Mouse (Mus musculus): ENCODE measurements around the gene Txnrd2. TPM values are rescaled to one million over a fixed set of nuclear protein-coding genes. Genes with fewer than 3 reads are reported as not detected.

Txnrd2 gene
- polyA plus RNA-seq, 1 experiment from 2014 or later: 18.2 TPM

GRCm38 (mm10) chr16:18407912-18408311 lies 18.3 kb upstream of the Txnrd2 start:
- H3K4me3 ChIP-seq (replicated peaks): no peak overlapping the region
- H3K27ac ChIP-seq (replicated peaks): peak overlapping the region; percentile 6; the same call in 1 of the 2 replicates
- 67% methylated on average over 7 of the region's 7 CpGs for WGBS
- peaks cover 12% of the 10 kb centered on the region for H3K4me1 ChIP-seq
- no peak overlapping the region for H3K9ac ChIP-seq
- no peaks in the 10 kb centered on the region for H3K27me3 ChIP-seq
- ATAC-seq (ENCODE audit: insufficient number of reproducible peaks, low FRiP score, low TSS enrichment, low read depth): no peak
- no peaks in the 10 kb centered on the region for H3K9me3 ChIP-seq (replicated peaks)
- peaks cover 57% of the 10 kb centered on the region for H3K36me3 ChIP-seq
- no peak overlapping the region for H3K4me2 ChIP-seq (replicated peaks)

- H3K4me3 ChIP-seq (replicated peaks): no peak overlapping the region
- no peaks in the 10 kb centered on the region for H3K27me3 ChIP-seq
- peaks cover 12% of the 10 kb centered on the region for H3K4me1 ChIP-seq
- H3K4me2 ChIP-seq (replicated peaks): no peak overlapping the region
- WGBS: 61% methylated on average over 4 of the region's 4 CpGs
- no peak for ATAC-seq (ENCODE audit: insufficient number of reproducible peaks, low FRiP score, low TSS enrichment, low read depth)
- H3K9me3 ChIP-seq (replicated peaks): no peaks in the 10 kb centered on the region
- H3K27ac ChIP-seq (replicated peaks): no peak overlapping the region
- no peak overlapping the region for H3K9ac ChIP-seq
- H3K36me3 ChIP-seq: peaks cover 46% of the 10 kb centered on the region
Observed at GRCm38 (mm10) chr16:18409776-18410175, 16.4 kb upstream of the Txnrd2 start.

GRCm38 (mm10) chr16:18410418-18410817 lies 15.8 kb upstream of the Txnrd2 start:
- no peak overlapping the region for H3K4me3 ChIP-seq (replicated peaks)
- H3K9me3 ChIP-seq (replicated peaks): no peaks in the 10 kb centered on the region
- H3K4me1 ChIP-seq: peaks cover 12% of the 10 kb centered on the region
- no peak overlapping the region for H3K9ac ChIP-seq
- no peak for ATAC-seq (ENCODE audit: insufficient number of reproducible peaks, low FRiP score, low TSS enrichment, low read depth)
- peaks cover 41% of the 10 kb centered on the region for H3K36me3 ChIP-seq
- H3K27me3 ChIP-seq: no peaks in the 10 kb centered on the region
- 62% methylated on average over 5 of the region's 5 CpGs for WGBS
- no peak overlapping the region for H3K27ac ChIP-seq (replicated peaks)
- H3K4me2 ChIP-seq (replicated peaks): no peak overlapping the region

GRCm38 (mm10) chr16:18411026-18411649 lies 15.0 kb upstream of the Txnrd2 start:
- H3K9me3 ChIP-seq (replicated peaks): no peaks in the 10 kb centered on the region
- H3K9ac ChIP-seq: no peak overlapping the region
- peaks cover 11% of the 10 kb centered on the region for H3K4me1 ChIP-seq
- no peak for ATAC-seq (ENCODE audit: insufficient number of reproducible peaks, low FRiP score, low TSS enrichment, low read depth)
- no peaks in the 10 kb centered on the region for H3K27me3 ChIP-seq
- no peak overlapping the region for H3K4me2 ChIP-seq (replicated peaks)
- no peak overlapping the region for H3K4me3 ChIP-seq (replicated peaks)
- H3K36me3 ChIP-seq: peaks cover 38% of the 10 kb centered on the region
- no peak overlapping the region for H3K27ac ChIP-seq (replicated peaks)
- WGBS: 78% methylated on average over 13 of the region's 13 CpGs

GRCm38 (mm10) chr16:18411802-18412476 lies 14.2 kb upstream of the Txnrd2 start:
- Histone ChIP-seq H3K9me3 (replicated peaks) (no peaks in the 10 kb centered on the region), H3K27me3 (no peaks in the 10 kb centered on the region), H3K4me3 (replicated peaks) (no peak overlapping the region), H3K4me2 (replicated peaks) (no peak overlapping the region), H3K36me3 (peaks cover 38% of the 10 kb centered on the region), H3K9ac (no peak overlapping the region), H3K4me1 (peaks cover 19% of the 10 kb centered on the region), H3K27ac (replicated peaks) (no peak overlapping the region)
- no peak for ATAC-seq (ENCODE audit: insufficient number of reproducible peaks, low FRiP score, low TSS enrichment, low read depth)
- 81% methylated on average over 12 of the region's 12 CpGs for WGBS

- no peaks in the 10 kb centered on the region for H3K27me3 ChIP-seq
- no peak for ATAC-seq (ENCODE audit: insufficient number of reproducible peaks, low FRiP score, low TSS enrichment, low read depth)
- no peaks in the 10 kb centered on the region for H3K9me3 ChIP-seq (replicated peaks)
- no peak overlapping the region for H3K9ac ChIP-seq
- no peak overlapping the region for H3K27ac ChIP-seq (replicated peaks)
- no peak overlapping the region for H3K4me2 ChIP-seq (replicated peaks)
- H3K4me3 ChIP-seq (replicated peaks): no peak overlapping the region
- peaks cover 31% of the 10 kb centered on the region for H3K36me3 ChIP-seq
- peaks cover 20% of the 10 kb centered on the region for H3K4me1 ChIP-seq
- 84% methylated on average over 7 of the region's 7 CpGs for WGBS
Observed at GRCm38 (mm10) chr16:18413032-18413816, 13.0 kb upstream of the Txnrd2 start.

- peak overlapping the region; percentile 81 for H3K27ac ChIP-seq (replicated peaks)
- H3K27me3 ChIP-seq: no peaks in the 10 kb centered on the region
- H3K36me3 ChIP-seq: peaks cover 9% of the 10 kb centered on the region; the same call in 1 of the 2 replicates
- 40% methylated on average over 18 of the region's 18 CpGs for WGBS
- H3K9ac ChIP-seq: no peak overlapping the region
- H3K4me3 ChIP-seq (replicated peaks): no peak overlapping the region
- H3K4me1 ChIP-seq: peaks cover 20% of the 10 kb centered on the region
- H3K9me3 ChIP-seq (replicated peaks): no peaks in the 10 kb centered on the region
- H3K4me2 ChIP-seq (replicated peaks): no peak overlapping the region; the same call in 1 of the 2 replicates
- 0 out of 2 replicates have a peak, but pooled peaks have one; percentile 44 for ATAC-seq (ENCODE audit: insufficient number of reproducible peaks, low FRiP score, low TSS enrichment, low read depth)
Observed at GRCm38 (mm10) chr16:18416094-18416761, 10.0 kb upstream of the Txnrd2 start.

GRCm38 (mm10) chr16:18416837-18417236 lies 9.3 kb upstream of the Txnrd2 start:
- Histone ChIP-seq H3K9me3 (replicated peaks) (no peaks in the 10 kb centered on the region), H3K4me2 (replicated peaks) (no peak overlapping the region), H3K9ac (no peak overlapping the region), H3K27ac (replicated peaks) (peak overlapping the region; percentile 81), H3K27me3 (no peaks in the 10 kb centered on the region), H3K36me3 (peaks cover 13% of the 10 kb centered on the region), H3K4me1 (peaks cover 16% of the 10 kb centered on the region), H3K4me3 (replicated peaks) (no peak overlapping the region)
- no peak for ATAC-seq (ENCODE audit: insufficient number of reproducible peaks, low FRiP score, low TSS enrichment, low read depth)
- 81% methylated on average over 3 of the region's 3 CpGs for WGBS

GRCm38 (mm10) chr16:18417491-18417890 lies 8.7 kb upstream of the Txnrd2 start:
- H3K4me2 ChIP-seq (replicated peaks): no peak overlapping the region
- no peaks in the 10 kb centered on the region for H3K9me3 ChIP-seq (replicated peaks)
- WGBS: 87% methylated on average over 5 of the region's 5 CpGs
- H3K4me1 ChIP-seq: peaks cover 16% of the 10 kb centered on the region
- ATAC-seq (ENCODE audit: insufficient number of reproducible peaks, low FRiP score, low TSS enrichment, low read depth): no peak
- no peak overlapping the region for H3K4me3 ChIP-seq (replicated peaks)
- H3K27me3 ChIP-seq: no peaks in the 10 kb centered on the region
- H3K36me3 ChIP-seq: peaks cover 19% of the 10 kb centered on the region
- no peak overlapping the region for H3K27ac ChIP-seq (replicated peaks)
- no peak overlapping the region for H3K9ac ChIP-seq

GRCm38 (mm10) chr16:18418756-18419602 lies 7.2 kb upstream of the Txnrd2 start:
- H3K36me3 ChIP-seq: peaks cover 24% of the 10 kb centered on the region
- H3K4me1 ChIP-seq: peaks cover 24% of the 10 kb centered on the region
- no peak overlapping the region for H3K9ac ChIP-seq
- no peaks in the 10 kb centered on the region for H3K9me3 ChIP-seq (replicated peaks)
- no peak overlapping the region for H3K4me3 ChIP-seq (replicated peaks)
- no peaks in the 10 kb centered on the region for H3K27me3 ChIP-seq
- no peak overlapping the region for H3K27ac ChIP-seq (replicated peaks)
- 79% methylated on average over 4 of the region's 4 CpGs for WGBS
- no peak for ATAC-seq (ENCODE audit: insufficient number of reproducible peaks, low FRiP score, low TSS enrichment, low read depth)
- no peak overlapping the region for H3K4me2 ChIP-seq (replicated peaks)
